Mouse (Mus musculus): ENCODE data around the gene Nat8f2. TPM values are rescaled to one million over a fixed set of nuclear protein-coding genes. Genes with fewer than 3 reads are reported as not detected.

Nat8f2 gene
- under 1 TPM in 1 of 2 experiments, not detected in 1; 0.25 TPM for polyA plus RNA-seq (2017; shearing (Covaris generic))

DNA sequence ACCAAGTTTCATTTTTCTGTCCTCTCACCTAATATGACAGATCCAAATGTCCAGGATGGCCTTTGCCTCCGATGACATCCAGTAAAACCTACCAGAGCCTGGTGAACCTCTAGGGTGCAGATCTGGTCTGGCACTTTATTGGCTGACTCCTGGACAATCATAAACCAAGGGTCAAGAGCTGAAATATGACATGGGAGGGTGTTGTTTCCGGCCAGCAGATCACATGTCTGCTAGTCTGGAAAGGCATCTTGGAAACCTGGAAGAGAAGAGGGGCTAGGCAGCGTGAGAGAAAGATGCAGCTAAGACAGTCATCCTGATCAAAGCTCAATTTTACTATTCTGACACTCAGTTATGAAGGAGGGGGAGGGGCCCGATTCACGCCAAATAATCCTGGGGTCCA lies at the start of gene Nat8f2:
TSS of gene Nat8f2 (minus strand) at position 153 of the 400 bp plus-strand sequence.

DNA sequence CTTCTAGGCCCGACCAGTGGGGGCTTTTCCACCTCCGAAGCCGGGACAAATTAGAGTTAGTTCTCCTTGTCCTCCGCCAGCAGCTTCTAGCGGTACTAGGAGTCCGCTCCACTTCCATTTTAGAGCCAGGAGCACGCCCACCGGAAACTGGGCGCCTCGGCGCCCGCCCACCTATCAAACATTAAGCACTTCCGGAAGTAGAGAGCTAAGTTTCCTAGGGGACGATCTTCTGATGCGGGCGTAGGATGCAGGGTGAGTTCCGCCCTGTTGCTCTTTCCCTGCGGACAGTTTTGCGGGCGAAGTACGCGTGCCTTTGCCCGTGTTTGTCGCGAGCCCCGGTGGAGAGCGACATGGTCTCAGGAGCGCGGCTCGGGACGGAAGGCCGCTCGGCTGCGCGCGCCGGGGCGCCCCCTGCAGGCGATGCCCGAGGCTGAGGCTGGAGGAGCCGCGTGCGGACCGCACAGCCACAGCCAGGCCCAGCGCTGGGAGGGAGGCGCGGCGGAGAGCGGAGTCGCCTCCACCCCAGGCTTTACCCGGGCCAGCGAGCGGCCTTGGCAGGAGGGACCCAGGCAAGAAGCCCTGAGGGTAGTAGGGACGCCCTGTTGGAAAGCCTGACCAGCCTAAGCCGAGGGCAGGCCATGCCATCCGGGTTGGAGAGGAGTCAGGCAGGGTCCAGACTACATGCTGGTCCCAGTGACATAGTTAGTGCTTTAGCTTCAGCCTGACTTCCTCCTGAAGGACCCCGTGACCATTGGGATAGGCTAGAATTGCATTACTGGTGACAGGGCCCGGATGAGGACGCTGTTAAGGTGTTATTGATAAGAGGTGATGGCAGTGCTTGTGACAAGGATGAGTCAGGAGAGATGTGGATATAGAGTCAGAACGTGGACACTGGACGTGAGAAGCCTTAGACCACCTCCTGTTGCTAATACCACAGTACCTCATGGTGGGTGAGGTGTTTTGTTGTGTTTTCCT lies 46.9 kb upstream of the Nat8f2 start, which contains the start of gene Nat8f1:
TSS of gene Nat8f1 (minus strand) at position 149 of the 975 bp plus-strand sequence.

DNA sequence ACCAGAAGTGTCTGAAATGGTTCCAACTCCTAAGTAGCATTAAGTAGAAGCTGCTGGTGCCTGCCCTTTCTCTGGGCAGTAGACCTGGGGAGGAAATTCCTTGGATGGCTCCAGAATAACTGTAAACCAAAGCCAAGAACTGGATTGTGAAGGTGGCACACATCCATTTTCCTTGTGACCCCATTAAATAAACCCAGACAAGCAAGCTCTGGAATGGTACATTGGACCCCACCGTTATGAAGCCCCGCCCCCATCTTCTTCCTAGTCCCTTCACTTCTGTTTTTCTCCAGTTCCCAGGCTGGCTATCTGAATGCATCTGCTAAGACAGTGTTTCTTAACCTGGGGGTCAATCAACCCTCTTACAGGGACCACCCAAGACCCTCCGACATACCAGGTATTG lies 42.6 kb upstream of the Nat8f2 start, which contains the start of gene Tprkb:
TSS of gene Tprkb (plus strand) at position 279 of the 400 bp plus-strand sequence.

DNA sequence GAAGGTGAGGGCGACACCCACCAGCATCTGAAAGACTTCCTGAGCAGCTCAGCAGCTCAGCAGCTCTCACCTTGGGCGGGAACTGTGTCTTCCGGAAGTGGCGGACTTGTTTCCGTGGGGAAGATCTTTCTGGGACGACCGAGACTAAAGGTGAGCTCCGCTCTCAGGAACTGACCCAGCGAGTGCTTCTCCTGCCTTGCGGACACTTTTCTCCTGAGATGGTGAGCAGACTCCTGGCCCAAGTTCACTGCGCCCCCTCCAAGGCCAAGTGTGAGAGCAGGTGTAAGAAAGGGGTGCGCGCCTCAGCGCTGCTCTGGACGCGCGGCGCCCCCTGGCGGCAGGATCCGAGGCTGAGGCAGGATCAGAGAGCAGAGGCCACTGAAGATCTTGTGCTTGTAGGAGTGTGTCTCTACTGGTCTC lies 35.7 kb upstream of the Nat8f2 start, which contains the start of gene Nat8f4:
TSS of gene Nat8f4 (minus strand) at position 243 of the 420 bp plus-strand sequence.

DNA sequence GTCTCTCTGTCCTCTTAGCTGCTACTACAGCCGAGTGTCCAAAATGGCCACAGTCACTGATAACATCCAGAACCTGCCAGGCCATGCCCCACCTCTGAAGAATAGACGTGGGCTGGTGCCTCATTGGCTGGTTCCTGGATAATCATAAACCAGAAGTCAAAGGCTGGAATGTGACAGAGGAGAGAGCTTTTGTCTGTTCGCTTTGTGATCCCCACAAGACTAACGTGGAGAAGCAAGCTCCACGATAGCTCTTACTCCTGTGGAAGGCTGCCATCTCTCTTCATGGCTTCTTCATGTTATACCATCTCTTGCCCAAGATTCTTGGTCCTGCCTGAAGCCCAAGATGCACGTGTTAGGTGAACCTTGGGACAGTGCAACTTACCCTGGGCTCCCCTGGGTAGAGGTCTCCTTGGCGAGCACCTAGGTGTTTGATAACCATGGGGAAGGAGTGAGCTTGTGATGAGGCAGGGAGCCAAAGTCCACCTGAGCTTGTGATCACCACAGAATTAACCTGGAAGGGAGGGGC lies 37.1 kb downstream of the Nat8f2 start, which contains the start of gene Nat8:
TSS of gene Nat8 (minus strand) at position 287 of the 526 bp plus-strand sequence.

DNA sequence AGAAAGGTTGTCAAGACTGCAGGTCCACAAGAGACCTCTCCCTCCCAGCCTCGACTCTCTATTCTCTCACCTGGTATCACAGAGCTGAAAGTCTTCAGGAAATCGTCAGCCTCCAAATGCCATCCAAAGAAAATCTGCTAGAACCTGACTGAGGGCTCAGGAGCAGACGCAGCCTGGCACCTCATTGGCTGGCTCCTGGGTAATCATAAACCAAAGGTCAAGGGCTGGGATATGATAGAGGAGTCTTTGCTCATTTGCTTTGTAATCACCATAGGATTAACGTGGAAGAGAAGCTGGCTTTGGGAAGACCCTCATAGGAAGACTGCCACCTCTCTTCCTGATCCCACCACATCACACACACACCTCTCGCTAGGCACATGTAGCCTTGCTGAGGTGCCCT lies 48.1 kb downstream of the Nat8f2 start, which contains the start of the genes Nat8f6 and Nat8f5:
TSS of gene Nat8f6 (minus strand) at position 118 of the 400 bp plus-strand sequence.
TSS of gene Nat8f5 (minus strand) at position 136 of the 400 bp plus-strand sequence.

Other genes starting within 250 kb of the Nat8f2 start
- gene Nat8f7, start 156.0 kb downstream of the Nat8f2 start, polyA plus RNA-seq (2017; shearing (Covaris generic)), result not detected
- gene Nat8f3, start 103.4 kb downstream of the Nat8f2 start, polyA plus RNA-seq (2017; shearing (Covaris generic)), result under 1 TPM in 1 of 2 experiments, not detected in 1; 0.39 TPM
- gene Nat8f6, start 48.2 kb downstream of the Nat8f2 start, polyA plus RNA-seq (2017; shearing (Covaris generic)), result under 1 TPM in 1 of 2 experiments, not detected in 1; 0.31 TPM
- not detected for gene Nat8f5, start 48.2 kb downstream of the Nat8f2 start, polyA plus RNA-seq (2017; shearing (Covaris generic))
- not detected for gene Nat8, start 37.1 kb downstream of the Nat8f2 start, polyA plus RNA-seq (2017; shearing (Covaris generic))
- gene Nat8f4, start 35.7 kb upstream of the Nat8f2 start, polyA plus RNA-seq (2017; shearing (Covaris generic)), result 1 to 10 TPM; 6.4 to 7.2 TPM
- gene Tprkb, start 42.7 kb upstream of the Nat8f2 start, polyA plus RNA-seq (2017; shearing (Covaris generic)), result 10 to 100 TPM; 49.9 to 56.6 TPM
- 10 to 100 TPM; 10.8 to 11.4 TPM for gene Nat8f1, start 46.5 kb upstream of the Nat8f2 start, polyA plus RNA-seq (2017; shearing (Covaris generic))
- 100 to 1,000 TPM; 154 to 179 TPM for gene Dusp11, start 92.5 kb upstream of the Nat8f2 start, polyA plus RNA-seq (2017; shearing (Covaris generic))
- under 1 TPM in 1 of 2 experiments, not detected in 1; 0.36 TPM for gene Figla, start 147.0 kb upstream of the Nat8f2 start, polyA plus RNA-seq (2017; shearing (Covaris generic))
- gene Add2, start 159.5 kb upstream of the Nat8f2 start, polyA plus RNA-seq (2017; shearing (Covaris generic)), result under 1 TPM; 0.38 to 0.64 TPM

All from activated CD4-positive, CD25-positive, alpha-beta regulatory T cell (primary cell).